Mouse (Mus musculus) C2C12 (cell line): ENCODE measurements at regions not wholly inside any gene's neighbourhood (a gene's known extent, or its start where the extent isn't known, plus 50 kb on each side); places are given as distances from the start of the nearest gene placed in this dataset.

Source experiments
- H3K27me3 ChIP-seq: one replicate; pipeline ENCODE4 v1.6.1; 2011; ENCODE audit not compliant: control insufficient read depth, insufficient read depth, insufficient read length
- H3K36me3 ChIP-seq: one replicate; pipeline ENCODE4 v1.6.1; 2011; ENCODE audit not compliant: control insufficient read depth, insufficient read depth
- H3K4me3 ChIP-seq: one replicate; pipeline ENCODE4 v1.5.1; 2011; ENCODE audit warnings: mild to moderate bottlenecking, control low read depth; ENCODE audit not compliant: poor library complexity, insufficient read depth, severe bottlenecking
- H3K79me2 ChIP-seq: one replicate; pipeline ENCODE4 v1.6.1; 2011; ENCODE audit not compliant: control insufficient read depth, insufficient read depth
- H3K79me3 ChIP-seq: one replicate; pipeline ENCODE4 v1.6.1; 2011; ENCODE audit warnings: low read depth, control low read depth
- H3ac ChIP-seq: one replicate; pipeline ENCODE3; 2011; ENCODE audit warnings: low read depth; ENCODE audit not compliant: control insufficient read depth, insufficient read length
- CEBPB ChIP-seq: IDR thresholded peaks from one replicate; pipeline ENCODE4 v1.6.1; 2011; ENCODE audit warnings: low read depth, mild to moderate bottlenecking, control low read depth, moderate library complexity
- CTCF ChIP-seq: IDR thresholded peaks from one replicate; pipeline ENCODE4 v1.5.1; 2011; ENCODE audit not compliant: control insufficient read depth, insufficient read depth, insufficient read length
- FOSL1 ChIP-seq: IDR thresholded peaks from one replicate; pipeline ENCODE4 v1.8.0; 2011; ENCODE audit warnings: mild to moderate bottlenecking, low read length; ENCODE audit not compliant: poor library complexity, insufficient read depth, severe bottlenecking
- MAX ChIP-seq: IDR thresholded peaks from one replicate; pipeline ENCODE4 v1.6.1; 2011; ENCODE audit warnings: mild to moderate bottlenecking, control low read depth
- MYOD1 ChIP-seq: IDR thresholded peaks from one replicate; pipeline ENCODE4 v1.6.1; 2011; ENCODE audit warnings: low read depth; ENCODE audit not compliant: control insufficient read depth, insufficient read length
- MYOG ChIP-seq: IDR thresholded peaks from one replicate; pipeline ENCODE4 v1.6.1; 2011; ENCODE audit not compliant: control insufficient read depth, insufficient read length; ENCODE audit errors: extremely low read depth
- USF1 ChIP-seq: IDR thresholded peaks from one replicate; pipeline ENCODE4 v1.6.1; 2011; ENCODE audit warnings: low read depth, mild to moderate bottlenecking, control low read depth, moderate library complexity

DNA sequence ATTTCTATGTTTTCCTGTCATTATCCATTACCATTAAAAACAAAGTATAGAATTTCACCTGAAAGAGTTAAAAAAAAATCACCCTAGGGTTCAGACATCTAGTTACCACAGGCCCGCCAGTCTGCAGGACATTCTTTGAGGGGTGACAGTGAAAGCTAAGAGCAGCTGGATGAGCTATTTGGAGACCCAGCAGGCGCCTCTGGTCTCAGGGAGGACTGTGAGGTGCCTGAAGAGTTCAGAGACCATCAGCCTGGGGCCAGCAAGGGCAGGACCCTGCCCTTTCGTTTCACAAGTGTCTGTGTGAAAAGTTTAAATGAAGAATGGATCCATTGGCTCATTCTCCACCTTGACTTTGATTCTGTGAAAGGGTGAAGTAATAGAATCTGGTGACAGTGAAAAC, 281.5 kb upstream of the Nrip1 start:
- Histone ChIP-seq H3ac (no peak overlapping the region), H3K79me3 (no peaks in the 10 kb centered on the region), H3K4me3 (no peak overlapping the region), H3K36me3 (no peaks in the 10 kb centered on the region), H3K79me2 (no peaks in the 10 kb centered on the region), H3K27me3 (no peaks in the 10 kb centered on the region)
- no peak for TF ChIP-seq MYOD1
- no peak for TF ChIP-seq MAX
- no peak for TF ChIP-seq CEBPB
- no peak for TF ChIP-seq USF1
- no peak for TF ChIP-seq MYOG
- TF ChIP-seq FOSL1 = no peak
- TF ChIP-seq CTCF = no peak

DNA sequence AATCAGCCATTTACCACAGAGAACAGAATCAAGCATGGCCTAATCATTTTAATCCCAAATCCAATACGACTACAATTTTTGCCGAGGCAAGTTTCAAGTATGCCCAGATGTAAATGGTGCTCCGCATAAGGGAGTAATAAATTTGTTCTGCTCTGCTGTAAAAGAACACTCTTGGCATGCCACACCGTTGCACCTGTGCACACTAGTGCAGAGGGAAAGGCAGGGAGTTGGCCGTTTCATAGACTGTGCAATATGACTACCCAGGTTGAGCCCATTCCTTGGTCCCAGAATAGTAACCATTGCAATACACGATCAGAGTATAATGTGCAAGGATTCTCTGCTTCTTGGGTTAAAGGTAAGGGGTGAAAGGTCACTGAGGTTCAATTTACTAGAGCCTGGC, 270.7 kb upstream of the Nrip1 start:
- TF ChIP-seq CTCF (no peak), USF1 (no peak), MYOG (no peak), FOSL1 (no peak), CEBPB (no peak), MYOD1 (no peak), MAX (no peak)
- Histone ChIP-seq H3K79me2 (no peaks in the 10 kb centered on the region), H3K4me3 (no peak overlapping the region), H3ac (no peak overlapping the region), H3K79me3 (no peaks in the 10 kb centered on the region), H3K27me3 (no peaks in the 10 kb centered on the region), H3K36me3 (no peaks in the 10 kb centered on the region)

DNA sequence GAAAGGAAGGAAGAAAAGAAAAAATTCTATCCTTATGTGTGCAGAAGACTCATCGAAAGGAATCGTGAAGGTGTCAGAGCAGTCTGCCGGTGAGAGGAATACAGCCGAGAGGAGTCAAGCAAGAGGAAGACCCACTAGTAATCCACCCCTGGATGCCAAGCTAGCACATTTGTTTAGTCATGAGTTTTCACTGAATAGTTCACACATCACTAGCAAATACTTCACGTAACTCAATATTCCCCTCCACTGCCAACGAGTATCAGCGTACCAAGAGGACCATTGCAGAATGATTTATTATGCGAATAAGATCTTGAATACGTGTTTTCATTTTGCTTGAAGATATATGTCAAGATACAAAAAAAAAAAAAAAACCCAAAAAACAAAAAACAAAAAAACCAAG, 270.2 kb upstream of the Nrip1 start:
- no peaks in the 10 kb centered on the region for H3K27me3 ChIP-seq
- no peak overlapping the region for H3ac ChIP-seq
- no peaks in the 10 kb centered on the region for H3K36me3 ChIP-seq
- no peaks in the 10 kb centered on the region for H3K79me3 ChIP-seq
- H3K79me2 ChIP-seq = no peaks in the 10 kb centered on the region
- H3K4me3 ChIP-seq = no peak overlapping the region
- TF ChIP-seq MAX = no peak
- TF ChIP-seq USF1 = no peak
- TF ChIP-seq CEBPB = no peak
- TF ChIP-seq CTCF = no peak
- TF ChIP-seq MYOG = no peak
- no peak for TF ChIP-seq MYOD1
- TF ChIP-seq FOSL1 = no peak

DNA sequence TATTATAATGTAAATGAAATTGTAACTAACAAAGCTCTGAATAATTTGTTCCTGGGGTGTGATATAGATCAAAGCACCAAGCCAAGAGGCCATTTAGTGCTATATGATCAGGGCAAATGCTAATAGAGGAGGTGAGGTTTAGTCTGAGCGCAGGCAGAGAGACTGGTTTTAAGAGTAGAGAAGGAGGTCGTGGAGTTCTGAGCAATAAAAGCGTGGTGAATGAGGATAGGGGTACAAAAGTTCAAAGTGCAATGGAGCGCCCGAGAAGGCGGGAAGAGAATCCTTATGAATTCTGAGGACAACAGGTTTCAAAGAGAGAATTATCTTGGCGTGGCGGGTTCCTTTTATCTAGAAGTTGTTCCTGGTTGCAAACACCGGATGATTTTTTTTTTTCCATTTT, 261.5 kb upstream of the Nrip1 start:
- no peaks in the 10 kb centered on the region for H3K79me3 ChIP-seq
- no peaks in the 10 kb centered on the region for H3K27me3 ChIP-seq
- TF ChIP-seq MAX = no peak
- no peak overlapping the region for H3ac ChIP-seq
- H3K36me3 ChIP-seq = no peaks in the 10 kb centered on the region
- no peaks in the 10 kb centered on the region for H3K79me2 ChIP-seq
- H3K4me3 ChIP-seq = no peak overlapping the region

DNA sequence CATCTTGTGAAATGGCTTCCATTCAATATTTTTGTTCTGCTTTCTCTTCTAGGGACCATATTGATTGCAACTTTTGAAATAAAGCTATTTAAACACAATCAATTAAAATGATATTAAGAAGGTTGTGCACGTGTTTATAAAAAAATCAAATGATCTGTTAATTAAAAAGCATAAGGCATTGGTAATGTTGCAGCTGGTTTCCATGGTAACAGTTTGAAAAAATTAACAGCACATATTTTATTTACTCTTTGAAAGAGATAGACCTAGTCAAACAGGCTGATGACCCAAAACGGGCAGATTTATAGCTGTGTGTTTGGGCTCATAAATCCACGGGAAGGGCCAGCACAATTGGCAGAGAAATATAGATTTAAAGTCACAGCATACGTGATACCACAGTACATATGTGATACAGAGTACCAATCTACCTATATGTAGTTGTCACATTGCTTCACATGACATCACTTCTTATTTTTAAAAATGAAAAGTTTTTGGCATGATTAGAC, 260.6 kb upstream of the Nrip1 start:
- TF ChIP-seq MAX (no peak), CTCF (no peak), MYOD1 (no peak), FOSL1 (no peak), CEBPB (no peak), MYOG (no peak)
- H3K79me2 ChIP-seq = no peaks in the 10 kb centered on the region
- H3K4me3 ChIP-seq = no peak overlapping the region
- H3ac ChIP-seq = no peak overlapping the region
- H3K27me3 ChIP-seq = no peaks in the 10 kb centered on the region
- no peaks in the 10 kb centered on the region for H3K79me3 ChIP-seq
- no peaks in the 10 kb centered on the region for H3K36me3 ChIP-seq

DNA sequence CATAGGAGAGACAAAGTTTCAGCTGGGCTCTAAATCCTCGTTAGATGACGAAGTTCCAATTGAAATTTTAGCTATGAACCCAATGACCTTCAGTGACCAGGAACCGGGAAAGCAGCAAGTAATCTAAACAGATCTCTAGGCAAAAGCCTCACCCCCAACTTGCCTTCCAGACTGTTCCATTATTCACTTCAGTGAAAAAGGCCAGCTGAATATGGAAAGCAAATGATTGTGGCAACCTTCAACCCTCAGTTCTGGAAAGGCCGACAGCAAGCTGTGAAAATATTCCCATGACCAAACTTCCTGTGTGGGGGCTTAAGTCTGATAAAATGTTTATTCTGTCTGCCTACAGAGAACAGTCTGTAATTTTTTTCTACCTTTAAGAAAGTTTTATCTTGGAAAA, 252.5 kb upstream of the Nrip1 start:
- no peaks in the 10 kb centered on the region for H3K79me3 ChIP-seq
- TF ChIP-seq USF1 (no peak), MAX (no peak), FOSL1 (no peak), MYOD1 (no peak), MYOG (no peak), CEBPB (no peak), CTCF (no peak)
- no peaks in the 10 kb centered on the region for H3K79me2 ChIP-seq
- no peaks in the 10 kb centered on the region for H3K36me3 ChIP-seq
- no peak overlapping the region for H3K4me3 ChIP-seq
- H3ac ChIP-seq = no peak overlapping the region
- no peaks in the 10 kb centered on the region for H3K27me3 ChIP-seq
